Mouse (Mus musculus) forebrain, embryonic 12.5 days (tissue): ENCODE data around the gene Etnk1. TPM values are rescaled to one million over a fixed set of nuclear protein-coding genes. Genes with fewer than 3 reads are reported as not detected.

ENCODE experiments used
- ATAC-seq: fragments of 200-750 bp; cut with Nextera tagmentation; 2 replicates; pipeline ENCODE4 v1.8.0; 2017; ENCODE audit warnings: moderate TSS enrichment; ENCODE audit not compliant: low FRiP score
- H3K27ac ChIP-seq: fragments of 300-500 bp; sonication (generic); 2 replicates; pipeline ENCODE4 v1.5.1; 2016; ENCODE audit warnings: mild to moderate bottlenecking
- H3K27me3 ChIP-seq: fragments of 300-500 bp; sonication (generic); 2 replicates; pipeline ENCODE4 v1.6.1; 2016; ENCODE audit warnings: mild to moderate bottlenecking
- H3K36me3 ChIP-seq: fragments of 300-500 bp; sonication (generic); replicated peaks from 2 replicates; pipeline ENCODE4 v1.6.1; 2016; ENCODE audit warnings: mild to moderate bottlenecking
- H3K4me1 ChIP-seq: fragments of 300-500 bp; sonication (generic); 2 replicates; pipeline ENCODE4 v1.6.1; 2016
- H3K4me2 ChIP-seq: fragments of 300-500 bp; sonication (generic); 2 replicates; pipeline ENCODE4 v1.6.1; 2016; ENCODE audit warnings: mild to moderate bottlenecking, moderate library complexity
- H3K4me3 ChIP-seq: fragments of 300-500 bp; sonication (generic); replicated peaks from 2 replicates; pipeline ENCODE4 v1.5.1; 2016; ENCODE audit warnings: mild to moderate bottlenecking
- H3K9ac ChIP-seq: fragments of 300-500 bp; sonication (generic); 2 replicates; pipeline ENCODE4 v1.6.1; 2016; ENCODE audit warnings: mild to moderate bottlenecking
- H3K9me3 ChIP-seq: fragments of 300-500 bp; sonication (generic); 2 replicates; pipeline ENCODE4 v1.6.1; 2016
- WGBS: fragments of 180-500 bp; shearing (Covaris S2); methylation state at CpG from one replicate; pipeline ENCODE4 v1.1.7; 2016; 5-methylcytosine and 5-hydroxymethylcytosine counted together
- polyA plus RNA-seq: library from polyadenylated mRNA; unstranded; fragments of >200 nt; fragmentation: Nextera tagmentation; extraction: Ambion mirVana; gene quantifications from 2 replicates; pipeline ENCODE4 v1.2.1, GENCODE M21; 2016

The Etnk1 gene
- 33.9 and 39.5 TPM in 2 replicates for polyA plus RNA-seq

GRCm38 (mm10) chr6:143166452-143167357 lies at the start of gene Etnk1:
Gene Etnk1, plus strand, starts transcription at chr6:143167221.
- no peaks in the 10 kb centered on the region for H3K27me3 ChIP-seq
- H3K9me3 ChIP-seq, result no peaks in the 10 kb centered on the region
- peak; percentile 97 for ATAC-seq
- peak within 1 kb of the TSS; percentile 88 for H3K4me3 ChIP-seq
- peak within 1 kb of the TSS; percentile 83 for H3K9ac ChIP-seq
- WGBS, result 1% methylated on average over 80 of the region's 81 CpGs
- peaks cover 33% of the 10 kb centered on the region for H3K4me1 ChIP-seq
- 0 out of 2 replicates have a peak, but pooled peaks cover 6% of the 10 kb centered on the region for H3K36me3 ChIP-seq
- peak within 1 kb of the TSS; percentile 85 for H3K4me2 ChIP-seq
- H3K27ac ChIP-seq, result peak within 1 kb of the TSS; percentile 92

GRCm38 (mm10) chr6:143119325-143119724 lies 47.7 kb upstream of the Etnk1 start:
- Histone ChIP-seq H3K4me3 (no peak overlapping the region), H3K4me2 (no peak overlapping the region), H3K9ac (no peak overlapping the region), H3K36me3 (no peaks in the 10 kb centered on the region), H3K9me3 (no peaks in the 10 kb centered on the region), H3K27me3 (no peaks in the 10 kb centered on the region), H3K27ac (no peak overlapping the region), H3K4me1 (no peaks in the 10 kb centered on the region)
- ATAC-seq, result no peak
- WGBS, result 96% methylated on average over 6 of the region's 6 CpGs

DNA sequence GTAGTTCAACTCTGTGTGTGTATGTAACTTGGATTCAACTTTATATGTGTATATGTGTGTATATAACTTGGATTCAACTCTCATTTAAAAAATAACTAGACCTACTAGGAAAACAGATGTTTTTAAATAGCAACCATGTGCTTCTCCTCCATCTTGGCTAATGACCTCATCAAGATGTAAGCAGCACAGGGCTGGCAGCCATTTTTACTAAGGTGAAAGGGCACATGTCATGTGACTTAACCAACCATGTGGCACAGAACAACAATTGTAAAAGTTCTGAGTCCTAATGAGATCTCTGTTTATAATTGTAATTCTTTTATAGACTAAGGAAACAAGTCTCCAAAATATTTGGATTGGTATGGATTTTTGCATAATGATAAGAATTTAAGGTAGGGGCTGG lies 41.3 kb upstream of the Etnk1 start:
- Histone ChIP-seq H3K27me3 (no peaks in the 10 kb centered on the region), H3K4me2 (no peak overlapping the region), H3K9me3 (0 out of 2 replicates have a peak, but pooled peaks cover 5% of the 10 kb centered on the region), H3K4me1 (no peaks in the 10 kb centered on the region), H3K4me3 (no peak overlapping the region), H3K27ac (no peak overlapping the region), H3K36me3 (no peaks in the 10 kb centered on the region), H3K9ac (no peak overlapping the region)
- no peak for ATAC-seq

DNA sequence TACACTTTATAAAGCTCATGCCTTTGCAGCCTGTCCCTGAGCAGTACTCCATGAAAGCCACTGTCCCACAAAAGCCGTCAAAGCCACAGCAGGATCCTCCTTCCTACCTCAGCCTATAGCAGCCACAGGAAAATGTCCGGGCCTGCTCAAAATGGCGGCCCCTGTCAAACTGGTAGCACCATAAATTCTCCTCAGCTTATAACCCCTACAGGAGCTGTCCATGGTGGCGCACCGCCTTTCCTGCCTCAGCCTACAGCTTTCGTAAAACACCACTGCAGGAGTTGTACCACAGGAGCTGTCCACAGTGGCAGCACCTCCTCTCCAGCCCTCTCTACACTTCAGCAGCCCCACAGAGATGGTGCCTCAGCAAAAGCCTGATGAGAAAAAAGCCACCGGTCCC lies 37.6 kb upstream of the Etnk1 start:
- Histone ChIP-seq H3K4me3 (no peak overlapping the region), H3K27me3 (no peaks in the 10 kb centered on the region), H3K4me2 (no peak overlapping the region), H3K9ac (no peak overlapping the region), H3K36me3 (no peaks in the 10 kb centered on the region), H3K27ac (no peak overlapping the region), H3K4me1 (no peaks in the 10 kb centered on the region), H3K9me3 (0 out of 2 replicates have a peak, but pooled peaks cover 8% of the 10 kb centered on the region)
- 91% methylated on average over 7 of the region's 7 CpGs for WGBS
- no peak for ATAC-seq

DNA sequence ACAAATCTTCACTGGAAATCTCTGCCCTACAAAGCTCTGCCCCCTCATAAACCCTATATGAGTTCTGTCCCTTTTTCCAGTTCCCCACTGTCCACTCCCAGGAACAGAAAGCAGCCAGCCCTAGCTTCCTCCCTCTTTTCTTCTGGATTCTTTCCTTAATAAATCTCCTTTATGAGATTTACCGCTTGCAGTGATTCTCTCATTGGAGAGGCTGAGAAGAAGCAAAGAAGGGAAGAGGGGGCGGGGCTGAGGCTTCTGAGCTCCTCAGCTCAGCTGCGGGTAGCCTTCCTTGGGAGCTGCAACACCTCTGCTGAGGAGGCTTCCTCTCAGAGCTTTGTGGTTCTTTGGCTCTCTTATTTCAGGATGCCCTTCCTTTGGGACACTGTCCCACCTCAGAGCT lies 37.1 kb upstream of the Etnk1 start:
- no peaks in the 10 kb centered on the region for H3K27me3 ChIP-seq
- 87% methylated on average over 3 of the region's 3 CpGs for whole genome bisulfite sequencing

GRCm38 (mm10) chr6:143130411-143130810 lies 36.6 kb upstream of the Etnk1 start:
- no peaks in the 10 kb centered on the region for H3K4me1 ChIP-seq
- WGBS, result 81% methylated on average over 4 of the region's 4 CpGs
- H3K4me3 ChIP-seq, result no peak overlapping the region
- 0 out of 2 replicates have a peak, but pooled peaks cover 8% of the 10 kb centered on the region for H3K9me3 ChIP-seq
- H3K36me3 ChIP-seq, result no peaks in the 10 kb centered on the region
- no peak for ATAC-seq
- H3K9ac ChIP-seq, result no peak overlapping the region
- H3K27ac ChIP-seq, result no peak overlapping the region
- H3K4me2 ChIP-seq, result no peak overlapping the region
- H3K27me3 ChIP-seq, result no peaks in the 10 kb centered on the region

More for the DNA sequence above, 37.1 kb upstream of the Etnk1 start:
- Histone ChIP-seq H3K4me3 (no peak overlapping the region), H3K4me1 (no peaks in the 10 kb centered on the region), H3K4me2 (no peak overlapping the region), H3K36me3 (no peaks in the 10 kb centered on the region), H3K9ac (no peak overlapping the region), H3K9me3 (0 out of 2 replicates have a peak, but pooled peaks cover 8% of the 10 kb centered on the region), H3K27ac (no peak overlapping the region)
- ATAC-seq, result no peak

DNA sequence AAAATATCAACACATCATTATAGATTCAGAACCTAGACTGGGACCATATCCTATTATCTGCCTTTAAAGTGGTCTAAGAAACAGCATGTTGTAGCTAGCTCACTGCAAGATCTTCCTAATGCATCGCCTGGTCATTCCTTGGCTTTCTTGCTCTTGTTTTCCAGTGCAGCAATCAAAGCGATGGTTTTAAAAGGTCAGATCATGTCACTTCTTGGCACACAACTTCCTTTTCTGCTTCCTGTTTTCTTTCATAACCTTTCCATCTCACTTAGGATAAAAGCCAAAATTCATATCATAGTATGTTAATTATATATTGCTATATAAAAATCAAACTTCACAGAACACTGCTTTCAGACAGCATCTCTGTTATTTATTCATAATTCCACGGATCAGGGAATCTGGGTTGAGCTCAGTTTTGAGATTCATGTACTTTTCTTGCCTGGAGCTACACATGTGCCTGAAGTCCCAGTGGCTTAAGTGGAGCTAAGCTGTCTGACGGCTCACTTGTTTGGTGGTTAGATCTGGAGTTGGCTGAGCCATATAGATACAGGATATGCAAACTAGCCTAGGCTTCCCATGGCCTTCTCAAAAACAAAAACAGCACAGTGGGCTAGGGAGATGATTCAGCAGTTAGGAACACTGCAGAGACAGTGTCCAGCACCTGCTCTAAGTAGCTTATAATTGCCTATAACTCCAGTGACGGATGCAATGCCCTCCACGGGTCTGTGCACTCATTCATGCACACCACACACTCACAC lies 34.9 kb upstream of the Etnk1 start:
- ATAC-seq, result no peak
- Histone ChIP-seq H3K27ac (no peak overlapping the region), H3K36me3 (no peaks in the 10 kb centered on the region), H3K4me2 (no peak overlapping the region), H3K9me3 (0 out of 2 replicates have a peak, but pooled peaks cover 8% of the 10 kb centered on the region), H3K27me3 (0 out of 2 replicates have a peak, but pooled peaks cover 2% of the 10 kb centered on the region), H3K9ac (no peak overlapping the region), H3K4me1 (no peaks in the 10 kb centered on the region), H3K4me3 (no peak overlapping the region)
- WGBS, result 81% methylated on average over 6 of the region's 6 CpGs

- Histone ChIP-seq H3K4me2 (no peak overlapping the region), H3K36me3 (no peaks in the 10 kb centered on the region), H3K9ac (no peak overlapping the region), H3K4me1 (no peaks in the 10 kb centered on the region), H3K4me3 (no peak overlapping the region), H3K27me3 (0 out of 2 replicates have a peak, but pooled peaks cover 2% of the 10 kb centered on the region), H3K9me3 (0 out of 2 replicates have a peak, but pooled peaks cover 8% of the 10 kb centered on the region), H3K27ac (no peak overlapping the region)
- ATAC-seq, result no peak
- 89% methylated on average over 2 of the region's 2 CpGs for WGBS
These were observed 33.9 kb upstream of the Etnk1 start for GRCm38 (mm10) chr6:143133150-143133549.

- WGBS, result 92% methylated on average over 13 of the region's 13 CpGs
- Histone ChIP-seq H3K4me2 (no peak overlapping the region), H3K4me3 (no peak overlapping the region), H3K27ac (no peak overlapping the region), H3K4me1 (no peaks in the 10 kb centered on the region), H3K27me3 (0 out of 2 replicates have a peak, but pooled peaks cover 2% of the 10 kb centered on the region), H3K9ac (no peak overlapping the region), H3K9me3 (0 out of 2 replicates have a peak, but pooled peaks cover 8% of the 10 kb centered on the region), H3K36me3 (no peaks in the 10 kb centered on the region)
- no peak for ATAC-seq
These were observed 31.9 kb upstream of the Etnk1 start for GRCm38 (mm10) chr6:143135097-143135496.

DNA sequence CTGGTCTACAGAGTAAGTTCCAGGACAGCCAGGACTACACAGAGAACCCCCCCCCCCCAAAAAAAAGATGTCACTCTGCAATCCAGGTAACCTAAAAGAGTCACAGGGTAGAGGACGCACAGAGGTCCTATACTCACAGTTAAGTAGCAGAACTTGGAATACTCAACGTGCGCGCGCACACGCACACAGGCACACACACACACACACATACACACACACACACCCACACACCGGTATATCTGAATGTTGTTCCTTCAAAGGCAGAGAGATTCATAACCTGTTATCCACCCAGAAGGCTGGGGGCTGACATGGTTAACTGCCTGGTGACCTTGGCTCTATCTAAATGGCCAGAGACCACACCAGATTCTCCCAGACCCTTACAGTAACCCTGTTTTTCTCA lies 30.3 kb upstream of the Etnk1 start:
- 98% methylated on average over 7 of the region's 7 CpGs for whole genome bisulfite sequencing
- H3K4me2 ChIP-seq, result no peak overlapping the region
- H3K27ac ChIP-seq, result no peak overlapping the region
- H3K4me1 ChIP-seq, result no peaks in the 10 kb centered on the region
- no peak overlapping the region for H3K9ac ChIP-seq
- 0 out of 2 replicates have a peak, but pooled peaks cover 2% of the 10 kb centered on the region for H3K27me3 ChIP-seq
- no peaks in the 10 kb centered on the region for H3K9me3 ChIP-seq
- H3K36me3 ChIP-seq, result no peaks in the 10 kb centered on the region
- no peak for ATAC-seq
- no peak overlapping the region for H3K4me3 ChIP-seq

- Histone ChIP-seq H3K27me3 (0 out of 2 replicates have a peak, but pooled peaks cover 2% of the 10 kb centered on the region), H3K27ac (no peak overlapping the region), H3K4me1 (no peaks in the 10 kb centered on the region), H3K9ac (no peak overlapping the region), H3K4me2 (no peak overlapping the region), H3K36me3 (no peaks in the 10 kb centered on the region), H3K9me3 (no peaks in the 10 kb centered on the region), H3K4me3 (no peak overlapping the region)
- ATAC-seq, result no peak
- 84% methylated on average over 5 of the region's 5 CpGs for WGBS
These were observed 29.7 kb upstream of the Etnk1 start for GRCm38 (mm10) chr6:143137341-143137740.

GRCm38 (mm10) chr6:143139417-143139816 lies 27.6 kb upstream of the Etnk1 start:
- WGBS, result 92% methylated on average over 2 of the region's 2 CpGs
- 0 out of 2 replicates have a peak, but pooled peaks cover 2% of the 10 kb centered on the region for H3K27me3 ChIP-seq
- no peaks in the 10 kb centered on the region for H3K36me3 ChIP-seq
- H3K9me3 ChIP-seq, result no peaks in the 10 kb centered on the region
- no peak overlapping the region for H3K4me3 ChIP-seq
- no peaks in the 10 kb centered on the region for H3K4me1 ChIP-seq
- no peak overlapping the region for H3K9ac ChIP-seq
- H3K27ac ChIP-seq, result no peak overlapping the region
- no peak for ATAC-seq
- H3K4me2 ChIP-seq, result no peak overlapping the region
